Mouse (Mus musculus) CH12.LX (cell line): ENCODE results near the gene Sufu. TPM values are rescaled to one million over a fixed set of nuclear protein-coding genes. Genes with fewer than 3 reads are reported as not detected.

Experiments
- DNase-seq: peaks from one replicate; pipeline ENCODE4 v3.0.0-alpha.2; 2013; ENCODE audit errors: extremely low read depth
- H3K27ac ChIP-seq: 2 replicates; pipeline ENCODE4 v1.5.1; 2012; ENCODE audit warnings: low read depth, mild to moderate bottlenecking, control low read depth, moderate library complexity; ENCODE audit not compliant: insufficient read depth
- H3K27me3 ChIP-seq: replicated peaks from 2 replicates; pipeline ENCODE3; 2012; ENCODE audit warnings: inconsistent platforms
- H3K36me3 ChIP-seq, 2 experiments: replicated peaks in 1 of 2; 2 replicates each; pipeline versions ENCODE3 to v1.6.1; 2012; ENCODE audit warnings: inconsistent platforms in 1 of 2, low read length in 1 of 2, mild to moderate bottlenecking in 1 of 2, mixed read lengths in 1 of 2, moderate library complexity in 1 of 2; ENCODE audit not compliant: control insufficient read depth in 1 of 2, insufficient read depth in 1 of 2
- H3K4me1 ChIP-seq, 2 experiments: 2 replicates each; pipeline ENCODE4 v1.6.1; 2012; ENCODE audit warnings: inconsistent platforms in 1 of 2, moderate library complexity in 1 of 2; ENCODE audit not compliant: insufficient read depth in 2 of 2, control insufficient read depth in 1 of 2
- H3K4me2 ChIP-seq: 2 replicates; pipeline ENCODE4 v1.6.1; 2012; ENCODE audit warnings: low read depth, mild to moderate bottlenecking, control low read depth; ENCODE audit not compliant: poor library complexity, insufficient read depth, severe bottlenecking
- H3K4me3 ChIP-seq, 3 experiments: fragments of 150-350 bp in 1 of 3; sonication (generic) in 1 of 3; replicated peaks in 1 of 3; 2 replicates each; pipeline versions ENCODE3 to v1.5.1; 2011 to 2012; ENCODE audit warnings: low read depth in 2 of 3, low read length in 2 of 3, mild to moderate bottlenecking in 2 of 3, moderate library complexity in 2 of 3, control low read depth in 1 of 3, improper control_type of control experiment in 1 of 3, inconsistent platforms in 1 of 3, mixed read lengths in 1 of 3; ENCODE audit not compliant: poor library complexity in 1 of 3
- H3K79me2 ChIP-seq: replicated peaks from 2 replicates; pipeline ENCODE4 v1.6.1; 2012; ENCODE audit warnings: mild to moderate bottlenecking, moderate library complexity; ENCODE audit not compliant: control insufficient read depth, poor library complexity, insufficient read depth, severe bottlenecking; ENCODE audit errors: extremely low read depth
- H3K9ac ChIP-seq: 2 replicates; pipeline ENCODE4 v1.6.1; 2012; ENCODE audit warnings: low read depth, mild to moderate bottlenecking, control low read depth, moderate library complexity; ENCODE audit not compliant: insufficient read depth
- H3K9me3 ChIP-seq: replicated peaks from 2 replicates; pipeline ENCODE3; 2012; ENCODE audit warnings: low read length, inconsistent platforms, mixed read lengths
- BHLHE40 ChIP-seq: IDR thresholded peaks from 2 replicates; pipeline ENCODE4 v1.6.1; 2011; ENCODE audit warnings: mild to moderate bottlenecking, low read depth, low read length, improper control_type of control experiment
- CHD2 ChIP-seq: IDR thresholded peaks from 2 replicates; pipeline ENCODE4 v1.6.1; 2011; ENCODE audit warnings: low read length, improper control_type of control experiment
- CTCF ChIP-seq, 2 experiments: IDR thresholded peaks in 1 of 2; conservative IDR thresholded peaks in 1 of 2; 2 replicates each; pipeline ENCODE4 v1.5.1; 2011 to 2012; ENCODE audit warnings: low read depth in 2 of 2, low read length in 2 of 2, improper control_type of control experiment in 1 of 2, inconsistent platforms in 1 of 2, mild to moderate bottlenecking in 1 of 2, moderate library complexity in 1 of 2
- E2F4 ChIP-seq: IDR thresholded peaks from 2 replicates; pipeline ENCODE4 v1.6.1; 2011; ENCODE audit warnings: low read depth, low read length, improper control_type of control experiment; ENCODE audit not compliant: insufficient replicate concordance
- ELF1 ChIP-seq: IDR thresholded peaks from 2 replicates; pipeline ENCODE4 v1.6.1; 2014; ENCODE audit warnings: low read depth, mild to moderate bottlenecking, inconsistent platforms, low read length, improper control_type of control experiment
- ETS1 ChIP-seq: conservative IDR thresholded peaks from 2 replicates; pipeline ENCODE4 v1.6.1; 2012; ENCODE audit warnings: low read depth, mild to moderate bottlenecking, inconsistent platforms, low read length, improper control_type of control experiment, moderate library complexity
- HCFC1 ChIP-seq: IDR thresholded peaks from 2 replicates; pipeline ENCODE4 v1.6.1; 2012; ENCODE audit warnings: low read depth, mild to moderate bottlenecking, inconsistent platforms, low read length, improper control_type of control experiment
- IRF4 ChIP-seq: IDR thresholded peaks from 2 replicates; pipeline ENCODE4 v1.6.1; 2014; ENCODE audit warnings: low read depth, mild to moderate bottlenecking, inconsistent platforms, low read length, improper control_type of control experiment
- JUN ChIP-seq: IDR thresholded peaks from 2 replicates; pipeline ENCODE4 v1.6.1; 2011; ENCODE audit warnings: low read depth, mild to moderate bottlenecking, low read length, improper control_type of control experiment, moderate library complexity; ENCODE audit not compliant: insufficient read depth
- JUND ChIP-seq: conservative IDR thresholded peaks from 2 replicates; pipeline ENCODE4 v1.6.1; 2011; ENCODE audit warnings: low read depth, low read length, improper control_type of control experiment
- KAT2A ChIP-seq: IDR thresholded peaks from 2 replicates; pipeline ENCODE4 v1.6.1; 2012; ENCODE audit warnings: low read length, improper control_type of control experiment, inconsistent platforms; ENCODE audit not compliant: insufficient replicate concordance
- MAZ ChIP-seq: IDR thresholded peaks from 2 replicates; pipeline ENCODE4 v1.6.1; 2012; ENCODE audit warnings: low read depth, mild to moderate bottlenecking, inconsistent platforms, low read length, improper control_type of control experiment, moderate library complexity
- MEF2A ChIP-seq: IDR thresholded peaks from 2 replicates; pipeline ENCODE4 v1.6.1; 2014; ENCODE audit warnings: low read depth, mild to moderate bottlenecking, inconsistent platforms, low read length, improper control_type of control experiment, borderline replicate concordance
- MXI1 ChIP-seq: IDR thresholded peaks from 2 replicates; pipeline ENCODE4 v1.6.1; 2011; ENCODE audit warnings: mild to moderate bottlenecking, low read depth, low read length, improper control_type of control experiment
- MYC ChIP-seq: IDR thresholded peaks from 2 replicates; pipeline ENCODE4 v1.6.1; 2011; ENCODE audit warnings: low read depth, mild to moderate bottlenecking, improper control_type of control experiment, low read length
- NELFE ChIP-seq: IDR thresholded peaks from 2 replicates; pipeline ENCODE4 v1.6.1; 2011; ENCODE audit warnings: low read depth, low read length, improper control_type of control experiment
- POLR2A ChIP-seq: IDR thresholded peaks from 2 replicates; pipeline ENCODE4 v1.6.1; 2011; ENCODE audit warnings: low read depth, mild to moderate bottlenecking, improper control_type of control experiment, low read length
- POLR2AphosphoS2 ChIP-seq: IDR thresholded peaks from 2 replicates; pipeline ENCODE4 v1.6.1; 2011; ENCODE audit warnings: low read depth, low read length, improper control_type of control experiment
- RCOR1 ChIP-seq: conservative IDR thresholded peaks from 2 replicates; pipeline ENCODE4 v1.6.1; 2012; ENCODE audit warnings: low read depth, mild to moderate bottlenecking, inconsistent platforms, low read length, improper control_type of control experiment
- TBP ChIP-seq: conservative IDR thresholded peaks from 2 replicates; pipeline ENCODE4 v1.6.1; 2011; ENCODE audit warnings: low read depth, low read length, improper control_type of control experiment
- USF2 ChIP-seq: conservative IDR thresholded peaks from 2 replicates; pipeline ENCODE4 v1.6.1; 2011; ENCODE audit warnings: low read depth, low read length, improper control_type of control experiment
- ZKSCAN1 ChIP-seq: IDR thresholded peaks from 2 replicates; pipeline ENCODE4 v1.6.1; 2012; ENCODE audit warnings: low read depth, inconsistent platforms, low read length, improper control_type of control experiment, borderline replicate concordance
- ZMIZ1 ChIP-seq: IDR thresholded peaks from 2 replicates; pipeline ENCODE4 v1.6.1; 2012; ENCODE audit warnings: low read depth, mild to moderate bottlenecking, inconsistent platforms, low read length, improper control_type of control experiment
- dilution Hi-C: fragments of 300-500 bp; cut with MboI; formaldehyde crosslinking; loops from 2 replicates; pipeline ENCODE4 v1.14.3; 2020; ENCODE audit warnings: low sequenced_read_pairs; ENCODE audit not compliant: extremely low pct_unique_long_range_greater_than_20kb, extremely low pct_ligation_motif_present
- in situ Hi-C: fragments of 300-500 bp; cut with MboI; formaldehyde crosslinking; loops from 3 replicates; pipeline ENCODE4 v1.14.3; 2019; ENCODE audit warnings: low sequenced_read_pairs, low pct_ligation_motif_present, low pct_unique_long_range_greater_than_20kb, mixed read lengths
- polyA plus RNA-seq: library from polyadenylated mRNA; unstranded; fragments of >175 nt; gene quantifications from 2 replicates; pipeline ENCODE4 v1.2.1, GENCODE M21; 2012; ENCODE audit warnings: low read depth; ENCODE audit not compliant: insufficient read length
- total RNA-seq, 2 experiments: library from RNA; depleted of rRNA; stranded (reverse); fragments of 300-350 nt in 1 of 2; fragments of >200 nt in 1 of 2; gene quantifications; 2 replicates each; pipeline ENCODE4 v1.2.3; 2012 to 2014

Sufu gene
- total and polyA plus RNA-seq, 3 experiments: 3.6 to 22.6 (median 9.8) TPM

- TF ChIP-seq ETS1 (peak; percentile 16; the same call in 1 of the 2 replicates), USF2 (no peak; the same call in 1 of the 2 replicates), RCOR1 (no peak), CTCF (conservative IDR thresholded peaks at IDR 0.05 in 1 of 2, IDR thresholded peaks at IDR 0.05 in 1 of 2; ENCODE audit: low read depth in 2 of 2, low read length in 2 of 2) (no peak), MYC (peak; percentile 55; the same call in 1 of the 2 replicates), CHD2 (no peak), JUND (no peak)
These were observed 114.6 kb downstream of the Sufu start (continued) for GRCm38 (mm10) chr19:46511263-46511662.

DNA sequence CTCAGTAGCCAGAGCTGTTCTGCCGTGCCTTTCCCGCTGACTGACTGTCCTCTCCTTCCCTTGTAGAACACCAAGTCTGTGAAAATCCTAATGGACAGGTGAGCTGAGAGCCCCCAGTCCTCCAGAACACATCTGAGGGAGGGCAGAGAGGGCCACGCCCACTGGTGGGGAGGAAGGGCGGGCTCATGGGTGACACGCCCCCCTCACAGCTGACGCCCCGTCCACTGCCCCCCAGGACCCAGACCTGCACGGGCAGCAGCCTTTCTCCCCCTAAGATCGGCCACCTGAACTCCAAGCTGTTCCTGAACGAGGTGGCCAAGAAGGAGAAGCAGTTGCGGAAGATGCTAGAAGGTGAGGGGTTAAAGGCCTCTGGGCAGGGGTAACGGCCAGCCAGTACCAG lies 117.7 kb downstream of the Sufu start:
- Histone ChIP-seq H3K27ac (no peak overlapping the region), H3K9ac (no peak overlapping the region), H3K27me3 (no peaks in the 10 kb centered on the region), H3K36me3 (peaks cover 35 to 65% of the 10 kb centered on the region in 2 experiments), H3K4me1 (peaks cover 16 to 58% of the 10 kb centered on the region in 2 experiments), H3K4me2 (no peak overlapping the region), H3K4me3 (no peak overlapping the region), H3K9me3 (no peaks in the 10 kb centered on the region), H3K79me2 (peaks cover 22% of the 10 kb centered on the region)
- DNase-seq: no peak
- TF ChIP-seq POLR2AphosphoS2: no peak
- TF ChIP-seq MEF2A: no peak
- no peak for TF ChIP-seq ZKSCAN1
- no peak for TF ChIP-seq BHLHE40
- no peak for TF ChIP-seq CHD2
- TF ChIP-seq TBP: no peak
- no peak for TF ChIP-seq KAT2A
- TF ChIP-seq USF2: no peak
- TF ChIP-seq ELF1: no peak
- no peak for TF ChIP-seq E2F4
- TF ChIP-seq HCFC1: no peak
- no peak for TF ChIP-seq POLR2A
- no peak for TF ChIP-seq RCOR1
- no peak for TF ChIP-seq IRF4
- TF ChIP-seq JUN: no peak
- no peak for TF ChIP-seq MXI1
- TF ChIP-seq MAZ: no peak
- TF ChIP-seq NELFE: no peak
- no peak for TF ChIP-seq ZMIZ1
- no peak for TF ChIP-seq MYC
- in situ Hi-C loops (no loop called here), dilution Hi-C loops (no loop called here)
